Mouse (Mus musculus) heart, adult 2 months (tissue): ENCODE results near the gene Utp14a. TPM values are rescaled to one million over a fixed set of nuclear protein-coding genes. Genes with fewer than 3 reads are reported as not detected.
"Not testable (repeated sequence)": the region's sequence is repeated elsewhere in the genome, so short reads cannot be mapped to it uniquely, and the experiment has no call there.

Experiments
- DNase-seq, 2 experiments: peaks; one replicate each; pipeline ENCODE4 v3.0.0; 2021
- H3K27ac ChIP-seq: fragments of 200-600 bp; 2 replicates; pipeline ENCODE4 v1.8.1; 2022
- H3K27me3 ChIP-seq: fragments of 200-500 bp; 2 replicates; pipeline ENCODE4 v1.6.1; 2012; ENCODE audit warnings: mild to moderate bottlenecking, low read length, inconsistent platforms, mixed read lengths; ENCODE audit not compliant: control insufficient read depth, insufficient read depth
- H3K36me3 ChIP-seq: fragments of 200-500 bp; 2 replicates; pipeline ENCODE4 v1.6.1; 2012; ENCODE audit warnings: low read length, inconsistent platforms; ENCODE audit not compliant: control insufficient read depth, insufficient read depth
- H3K4me1 ChIP-seq: fragments of 200-500 bp; 2 replicates; pipeline ENCODE4 v1.6.1; 2011; ENCODE audit warnings: low read length; ENCODE audit not compliant: control insufficient read depth, insufficient read depth
- H3K4me3 ChIP-seq: fragments of 200-600 bp; 2 replicates; pipeline ENCODE4 v1.8.1; 2022
- H3K79me2 ChIP-seq: fragments of 200-500 bp; replicated peaks from 2 replicates; pipeline ENCODE4 v1.6.1; 2012; ENCODE audit warnings: mild to moderate bottlenecking, inconsistent platforms, low read length, moderate library complexity, mixed read lengths; ENCODE audit not compliant: control insufficient read depth, insufficient read depth
- H3K9ac ChIP-seq: fragments of 200-500 bp; 2 replicates; pipeline ENCODE4 v1.6.1; 2012; ENCODE audit warnings: low read depth, mild to moderate bottlenecking, control low read depth, inconsistent platforms, low read length, mixed read lengths
- CTCF ChIP-seq: fragments of 200-600 bp; IDR thresholded peaks from 2 replicates; pipeline ENCODE4 v1.8.1; 2022; ENCODE audit warnings: antibody characterized with exemption, mild to moderate bottlenecking, moderate library complexity
- EP300 ChIP-seq: fragments of 200-500 bp; IDR thresholded peaks from 2 replicates; pipeline ENCODE4 v1.6.1; 2011; ENCODE audit warnings: low read depth, low read length, control low read depth; ENCODE audit not compliant: insufficient read depth
- POLR2A ChIP-seq: fragments of 200-500 bp; IDR thresholded peaks from 2 replicates; pipeline ENCODE4 v1.6.1; 2011; ENCODE audit warnings: mild to moderate bottlenecking, low read depth, low read length, control low read depth; ENCODE audit not compliant: insufficient read depth
- whole genome bisulfite sequencing: fragments of 180-500 bp; shearing (Covaris S2); methylation state at CpG from one replicate; pipeline ENCODE4 v1.1.7; 2018; 5-methylcytosine and 5-hydroxymethylcytosine counted together
- intact Hi-C: fragments of 180-260 bp; cut with DNase I; formaldehyde crosslinking; loops from one replicate; pipeline ENCODE4 v1.15.1; 2025
- long read RNA-seq: library from polyadenylated mRNA; stranded (forward); transcript quantifications from one replicate; pipeline ENCODE4 v2.0.0, GENCODE M21; 2021
- polyA plus RNA-seq: library from polyadenylated mRNA; depleted of rRNA; stranded (reverse); fragments of >200 nt; gene quantifications from 2 replicates; pipeline ENCODE4 v1.2.3, GENCODE M21; 2012; rRNA removed
- total RNA-seq, 2 experiments: library from RNA; stranded (reverse); gene quantifications; 2 replicates each; pipeline ENCODE4 v1.2.3; 2021

The Utp14a gene
- total RNA-seq (10 to 100 TPM; 14.0 to 18.1 TPM), polyA plus RNA-seq (2.5 and 4.6 TPM in 2 replicates)
- long read RNA-seq, transcript Utp14a-201 (15 exons, 2,507 nt): major isoform, 17 of 19 reads
- long read RNA-seq, partial matches to known transcripts: 2 of 19 reads
- long read RNA-seq, other reads (novel, unspliced or antisense): 0 of 19 reads

GRCm38 (mm10) chrX:48256468-48257007 is at the start of gene Utp14a:
TSS of gene Utp14a (plus strand) at chrX:48256862.
- Histone ChIP-seq H3K27ac (peak within 1 kb of the TSS; percentile 83), H3K36me3 (no peaks in the 10 kb centered on the region), H3K79me2 (no peaks in the 10 kb centered on the region), H3K27me3 (no peaks in the 10 kb centered on the region), H3K4me3 (peak within 1 kb of the TSS; percentile 55), H3K4me1 (no peaks in the 10 kb centered on the region; the same call in 1 of the 2 replicates), H3K9ac (peak within 1 kb of the TSS; percentile 65)
- intact Hi-C loops: loop anchor here (2.0 to 5.0 kb wide), 3 partner anchors 30 to 264 kb away; partner anchors contain the start of gene Zdhhc9
- DNase-seq: peak; percentile 95 to 97
- 11% methylated on average over 33 of the region's 33 CpGs for WGBS
- peak; percentile 72 for TF ChIP-seq POLR2A
- TF ChIP-seq EP300: no peak
- TF ChIP-seq CTCF: no peak

DNA sequence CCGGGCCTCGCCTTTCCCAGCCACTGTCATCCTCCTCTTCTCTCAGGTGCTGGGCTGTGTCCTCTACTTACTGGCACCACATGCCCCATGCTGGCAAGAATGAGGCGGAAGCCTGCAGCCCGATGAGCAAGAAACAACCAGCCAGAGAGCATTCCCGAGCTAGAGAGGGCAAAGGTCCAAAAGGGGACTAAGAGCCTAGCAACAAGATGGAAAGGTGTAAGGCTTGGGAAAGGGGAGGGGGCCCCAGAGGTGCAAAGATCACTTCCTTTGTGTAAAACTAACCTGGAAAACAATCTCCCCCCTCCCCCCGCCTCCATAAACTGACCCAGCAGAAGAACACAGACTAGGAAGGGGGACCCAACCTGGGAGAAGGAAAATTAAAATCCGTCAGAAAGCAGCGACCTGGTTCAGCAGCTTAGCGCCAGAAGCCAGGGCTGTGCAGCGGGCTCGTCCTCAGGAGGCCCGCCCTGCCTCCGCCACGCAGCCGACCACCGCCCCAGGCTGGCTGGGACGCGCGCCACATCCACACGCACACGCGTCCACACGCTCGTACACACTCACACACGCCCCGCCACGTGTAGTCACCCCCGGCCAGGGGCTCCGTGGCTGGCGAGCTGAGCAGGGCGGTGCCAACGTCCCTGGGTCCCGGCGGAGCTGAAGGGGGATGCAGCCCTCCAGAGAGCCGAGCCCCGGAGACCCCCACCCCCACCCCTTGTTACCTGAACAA is 48.7 kb upstream of the Utp14a start:
- H3K4me1 ChIP-seq: no peaks in the 10 kb centered on the region
- peak overlapping the region; percentile 94 for H3K9ac ChIP-seq
- WGBS: 11% methylated on average over 36 of the region's 36 CpGs
- no peaks in the 10 kb centered on the region for H3K27me3 ChIP-seq
- no peaks in the 10 kb centered on the region for H3K36me3 ChIP-seq
- intact Hi-C loops: loop anchor here (5.0 kb wide), 3 partner anchors 49 to 134 kb away; partner anchors contain the start of genes Bcorl1 and Utp14a
- H3K4me3 ChIP-seq: peak overlapping the region; percentile 54
- DNase-seq: peak; percentile 25 to 28
- H3K79me2 ChIP-seq: no peaks in the 10 kb centered on the region
- TF ChIP-seq POLR2A: no peak
- TF ChIP-seq CTCF: no peak
- no peak for TF ChIP-seq EP300
- peak overlapping the region; percentile 57 for H3K27ac ChIP-seq

DNA sequence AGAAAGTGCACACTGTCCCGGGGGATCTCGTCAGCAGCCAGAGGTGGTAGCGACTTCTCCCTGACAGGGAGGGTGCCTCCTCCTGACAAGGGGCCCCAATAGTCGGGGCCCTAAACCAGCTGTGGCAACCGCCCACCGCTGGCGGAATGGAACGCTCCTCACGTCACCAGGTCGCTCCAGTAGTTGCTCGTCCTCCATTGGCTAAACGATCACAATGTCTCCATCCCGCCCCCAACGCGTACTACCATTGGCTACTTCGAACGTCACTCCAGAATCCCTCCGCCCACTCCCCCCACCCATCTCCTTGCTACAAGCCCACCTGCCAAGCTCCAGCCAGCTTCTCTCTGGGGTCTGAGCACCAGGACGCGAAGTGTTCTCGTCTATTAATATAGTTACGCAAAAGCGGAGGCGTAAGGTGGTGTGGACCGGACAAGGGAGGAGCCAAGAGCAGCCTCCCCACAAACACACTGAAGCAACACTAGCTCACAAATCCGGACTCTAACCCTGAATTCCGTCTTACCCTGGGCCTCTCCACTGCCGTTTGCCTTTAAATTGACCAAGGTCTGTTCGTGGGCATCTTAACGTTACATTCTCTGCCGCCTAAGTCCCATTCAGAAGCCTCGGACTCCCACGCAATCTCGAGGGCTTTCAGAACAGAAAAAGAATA is 48.0 kb upstream of the Utp14a start, which contains the start of gene Zdhhc9:
TSS of gene Zdhhc9 (minus strand) at position 360 of the 667 bp plus-strand sequence.
- 18% methylated on average over 34 of the region's 34 CpGs for WGBS
- peak within 1 kb of the TSS; percentile 57 for H3K27ac ChIP-seq
- peak within 1 kb of the TSS; percentile 94 for H3K9ac ChIP-seq
- DNase-seq: peak; percentile 88 to 89
- no peaks in the 10 kb centered on the region for H3K36me3 ChIP-seq
- H3K4me3 ChIP-seq: peak within 1 kb of the TSS; percentile 54
- intact Hi-C loops: loop anchor here (5.0 kb wide), 3 partner anchors 49 to 134 kb away; partner anchors contain the start of genes Bcorl1 and Utp14a
- H3K27me3 ChIP-seq: no peaks in the 10 kb centered on the region
- H3K4me1 ChIP-seq: no peaks in the 10 kb centered on the region
- TF ChIP-seq CTCF: no peak
- no peak for TF ChIP-seq EP300
- peak; percentile 65 for TF ChIP-seq POLR2A
- H3K79me2 ChIP-seq: no peaks in the 10 kb centered on the region

GRCm38 (mm10) chrX:48209746-48210145 is 46.9 kb upstream of the Utp14a start:
- not testable (repeated sequence) for H3K27ac ChIP-seq, H3K4me3 ChIP-seq, H3K36me3 ChIP-seq, H3K4me1 ChIP-seq, H3K27me3 ChIP-seq, H3K79me2 ChIP-seq, H3K9ac ChIP-seq, DNase-seq
- WGBS: 77% methylated on average over 4 of the region's 4 CpGs
- intact Hi-C loops: loop anchor here (5.0 kb wide), 3 partner anchors 48 to 133 kb away; partner anchors contain the start of genes Bcorl1 and Utp14a

- TF ChIP-seq EP300: no peak
- Histone ChIP-seq H3K4me1 (no peaks in the 10 kb centered on the region), H3K27me3 (no peaks in the 10 kb centered on the region), H3K4me3 (no peak overlapping the region), H3K36me3 (no peaks in the 10 kb centered on the region), H3K79me2 (no peaks in the 10 kb centered on the region), H3K9ac (no peak overlapping the region), H3K27ac (no peak overlapping the region)
- no peak for DNase-seq
- 71% methylated on average over 5 of the region's 5 CpGs for WGBS
- intact Hi-C loops: no loop called here
Observed at GRCm38 (mm10) chrX:48219468-48219867, 37.2 kb upstream of the Utp14a start.
